Mouse (Mus musculus) right cerebral cortex, adult 2 months (tissue): ENCODE results near the gene Crhr2.

Experiments used
- DNase-seq, 2 experiments: peaks; one replicate each; pipeline ENCODE4 v3.0.0; 2021 to 2022; ENCODE audit warnings: low spot score in 2 of 2

Crhr2 gene

DNA sequence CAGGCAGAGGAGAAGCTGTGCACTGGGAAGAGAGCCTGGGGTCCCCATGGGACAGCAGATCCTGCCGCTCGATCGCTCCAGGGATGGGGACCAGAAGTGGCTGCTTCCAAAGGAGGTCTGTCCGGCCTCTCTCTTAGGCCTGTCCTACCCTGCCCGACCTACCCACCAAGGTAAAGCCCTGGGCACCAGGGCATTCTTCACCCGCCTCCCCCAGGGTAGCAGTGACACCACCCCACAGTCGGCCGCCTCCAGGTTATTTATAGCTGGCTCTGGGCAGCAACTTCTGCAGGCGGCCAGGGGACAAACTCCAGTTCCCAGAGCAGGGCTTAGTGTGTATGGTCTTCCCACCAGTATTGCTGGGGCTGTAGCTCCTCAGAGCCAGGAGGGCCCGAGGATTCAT is at the start of gene Crhr2:
TSS of gene Crhr2 (minus strand) at position 223 of the 400 bp plus-strand sequence.
- no peak for DNase-seq

DNA sequence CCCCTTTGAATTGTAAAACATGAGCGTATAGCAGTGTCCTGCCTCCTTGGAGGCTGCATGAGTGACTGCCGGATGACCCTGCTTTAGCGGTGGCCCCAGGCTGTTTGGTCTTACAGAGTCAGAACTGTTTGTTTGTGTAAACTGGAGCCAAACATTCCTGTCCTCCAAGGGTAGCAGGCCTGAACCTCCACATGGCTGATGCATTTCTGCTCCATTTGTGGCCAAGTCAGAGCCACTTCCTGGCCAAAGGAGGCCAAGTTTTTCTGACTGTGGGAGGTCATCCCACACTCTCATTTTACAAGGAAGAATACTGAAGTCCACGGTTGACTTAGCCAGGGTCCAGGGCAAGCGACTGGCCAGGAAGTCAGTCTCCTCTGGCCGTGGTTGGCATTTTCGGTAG is 46.7 kb upstream of the Crhr2 start:
- DNase-seq = no peak

DNA sequence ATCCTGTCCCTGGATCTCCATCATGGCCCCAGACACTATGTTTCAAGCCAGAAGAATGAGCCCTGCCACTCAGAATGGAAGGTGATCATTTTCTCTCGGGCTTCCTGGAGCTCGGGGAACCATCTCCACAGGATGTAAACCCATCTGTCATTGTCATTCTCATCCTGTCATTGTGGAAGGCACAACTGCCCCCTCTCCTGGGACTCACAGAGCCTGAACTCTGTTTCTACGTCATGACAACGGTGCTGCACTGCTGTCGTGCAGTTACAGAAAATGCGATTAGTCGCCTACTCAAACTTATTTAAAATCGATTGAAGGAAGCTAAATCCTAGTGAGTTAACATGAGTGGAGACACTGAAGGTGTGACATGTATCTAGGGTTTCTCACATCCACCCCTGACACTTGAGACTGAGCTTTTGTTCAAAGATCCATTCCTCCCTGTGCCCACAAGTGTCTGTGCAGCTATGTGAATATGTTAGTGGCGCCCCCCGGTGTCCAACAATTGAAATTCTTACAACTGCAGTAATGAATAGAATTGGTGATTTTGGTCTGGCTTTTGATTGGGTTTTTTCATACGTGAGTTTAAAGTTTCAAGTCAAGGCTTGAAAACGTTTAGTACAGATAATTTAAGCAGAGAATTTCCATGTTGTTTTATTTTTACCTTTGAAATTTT is 44.4 kb upstream of the Crhr2 start:
- peak in 1 of 2 experiments; percentile 47 for DNase-seq

DNA sequence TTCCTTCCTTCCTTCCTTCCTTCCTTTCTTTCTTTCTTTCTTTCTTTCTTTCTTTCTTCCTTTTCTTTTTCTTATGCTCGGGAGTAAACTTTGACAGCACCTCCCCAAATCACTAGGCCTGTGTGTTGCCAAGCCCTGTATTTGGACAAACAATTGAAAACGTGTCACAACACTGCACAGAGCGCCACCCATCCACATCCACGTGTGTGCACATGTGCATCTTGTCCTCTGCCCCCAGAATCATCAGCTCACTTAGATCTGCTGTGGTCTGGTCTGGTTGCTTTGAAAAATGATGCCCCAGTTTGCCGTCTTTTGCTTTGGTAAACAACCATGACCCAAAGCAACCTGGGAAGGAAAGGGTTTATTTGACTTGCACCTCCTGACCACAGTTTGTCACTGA is 43.1 kb upstream of the Crhr2 start:
- no peak for DNase-seq

DNA sequence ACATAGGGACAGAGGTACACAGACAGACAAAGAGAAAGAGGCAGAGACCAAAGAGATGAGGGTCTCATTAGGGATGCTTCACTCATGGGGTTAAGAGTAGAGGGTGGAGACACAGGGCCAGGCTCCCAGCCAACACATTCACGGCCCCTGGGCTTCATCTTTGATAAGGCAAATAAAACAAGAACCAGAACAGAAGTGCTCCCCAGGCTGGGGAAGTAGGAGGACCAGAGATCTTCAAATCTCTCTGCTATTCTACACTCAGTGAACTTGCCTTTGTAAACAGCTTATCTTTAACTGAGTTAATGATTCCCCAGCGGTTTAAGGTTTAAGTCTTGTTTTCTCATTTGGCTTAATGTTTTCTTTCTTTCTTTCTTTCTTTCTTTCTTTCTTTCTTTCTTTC is 42.6 kb upstream of the Crhr2 start:
- no peak for DNase-seq

DNA sequence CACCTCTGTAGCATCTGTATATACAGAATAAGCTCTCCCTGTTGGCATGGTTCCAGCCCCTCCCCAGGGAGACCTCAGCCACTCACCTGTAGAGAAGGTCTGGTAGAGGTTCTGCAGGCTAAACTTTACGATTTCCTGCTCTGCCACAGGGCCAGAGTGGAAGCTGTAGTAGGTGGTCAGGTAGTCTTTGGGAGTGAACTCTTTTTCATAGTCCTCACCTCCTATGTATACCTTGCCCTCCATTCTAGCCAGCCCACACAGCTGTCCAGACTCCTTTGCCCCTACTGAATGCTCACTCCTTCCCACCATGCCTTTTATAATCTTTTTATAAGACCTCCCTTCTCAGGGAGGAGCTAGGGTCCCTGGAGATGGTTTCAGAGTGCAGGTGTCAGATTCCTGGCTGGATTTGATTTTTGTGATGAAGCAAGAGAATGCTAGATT is 41.9 kb upstream of the Crhr2 start, which contains the start of gene Inmt:
TSS of gene Inmt (minus strand) at position 303 of the 441 bp plus-strand sequence.
- DNase-seq = no peak

DNA sequence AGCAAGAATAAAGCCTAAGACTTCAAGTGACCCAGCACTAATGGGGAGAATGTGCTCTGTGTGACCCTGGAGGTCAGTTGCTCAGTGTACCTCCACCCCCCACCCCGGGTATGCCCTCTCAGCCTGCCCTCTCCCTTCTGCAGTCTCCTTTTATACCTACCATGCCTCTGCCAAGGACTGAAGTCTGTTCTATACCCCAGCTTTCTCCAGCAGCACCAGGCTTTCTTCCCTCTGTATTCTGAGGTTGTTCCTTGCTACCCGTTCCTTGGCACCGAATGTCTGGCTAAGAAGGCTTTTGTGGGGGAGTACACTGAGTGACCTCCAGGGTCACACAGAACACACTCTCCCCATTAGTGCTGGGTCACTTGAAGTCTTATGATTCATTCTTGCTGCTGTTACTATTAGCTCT is 41.1 kb upstream of the Crhr2 start:
- DNase-seq = no peak

DNA sequence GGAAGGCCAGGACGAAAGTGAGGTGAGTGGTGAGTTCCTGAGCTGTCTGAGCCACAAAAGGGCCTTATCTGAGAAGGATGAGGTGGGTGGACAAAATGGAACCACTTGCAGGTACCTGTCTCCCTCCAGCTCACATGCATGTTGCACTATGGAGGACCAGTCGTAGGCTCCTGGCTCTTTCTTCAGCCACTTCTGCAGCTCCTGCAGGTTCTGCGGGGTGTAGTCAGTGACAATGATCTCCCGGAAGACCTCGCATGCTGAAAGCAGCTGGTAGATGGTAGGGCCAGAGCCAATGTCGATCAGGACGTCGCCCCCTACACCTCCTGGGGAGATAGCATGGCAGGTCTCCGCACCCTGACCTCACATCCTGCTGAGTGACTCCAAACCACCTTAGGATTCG is 40.4 kb upstream of the Crhr2 start:
- DNase-seq = no peak

DNA sequence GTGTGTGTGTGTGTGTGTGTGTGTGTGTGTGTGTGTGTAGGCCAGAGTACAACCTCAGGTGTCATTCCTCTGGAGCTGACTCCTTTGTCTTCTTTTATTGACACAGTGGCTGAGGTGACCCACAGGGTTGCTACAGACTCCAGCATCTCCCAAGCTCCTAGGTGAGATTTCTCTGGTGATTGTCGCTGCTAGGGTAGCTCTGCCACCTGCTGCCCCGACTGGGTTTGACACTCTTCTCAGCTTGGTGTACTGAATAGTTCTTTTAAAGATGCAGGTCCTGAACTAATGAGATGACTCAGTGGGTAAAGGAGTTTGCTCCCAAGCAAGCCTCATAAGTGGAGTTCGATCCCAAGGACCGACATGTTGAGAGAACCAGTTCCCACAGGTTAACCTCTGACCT is 38.8 kb upstream of the Crhr2 start:
- peak in 1 of 2 experiments; percentile 10 for DNase-seq

DNA sequence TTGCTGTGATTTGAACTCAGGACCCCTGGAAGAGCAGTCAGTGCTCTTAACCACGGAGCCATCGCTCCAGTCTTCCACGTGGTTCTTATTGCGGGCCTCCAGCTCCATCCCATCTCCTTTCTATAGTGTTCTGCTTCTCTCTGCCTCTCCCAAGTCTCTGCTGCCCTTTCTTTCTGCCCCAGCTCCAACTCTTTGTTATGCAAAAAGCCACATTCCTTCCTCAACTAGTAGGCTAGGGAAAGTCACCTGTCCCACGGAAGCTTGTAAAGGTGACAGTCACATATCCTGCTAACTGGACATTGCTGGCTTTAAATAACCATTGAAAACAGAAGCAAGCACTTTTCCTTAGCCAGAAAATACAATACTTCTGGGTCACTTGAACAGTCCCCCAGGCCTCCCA is 37.0 kb upstream of the Crhr2 start:
- no peak for DNase-seq

DNA sequence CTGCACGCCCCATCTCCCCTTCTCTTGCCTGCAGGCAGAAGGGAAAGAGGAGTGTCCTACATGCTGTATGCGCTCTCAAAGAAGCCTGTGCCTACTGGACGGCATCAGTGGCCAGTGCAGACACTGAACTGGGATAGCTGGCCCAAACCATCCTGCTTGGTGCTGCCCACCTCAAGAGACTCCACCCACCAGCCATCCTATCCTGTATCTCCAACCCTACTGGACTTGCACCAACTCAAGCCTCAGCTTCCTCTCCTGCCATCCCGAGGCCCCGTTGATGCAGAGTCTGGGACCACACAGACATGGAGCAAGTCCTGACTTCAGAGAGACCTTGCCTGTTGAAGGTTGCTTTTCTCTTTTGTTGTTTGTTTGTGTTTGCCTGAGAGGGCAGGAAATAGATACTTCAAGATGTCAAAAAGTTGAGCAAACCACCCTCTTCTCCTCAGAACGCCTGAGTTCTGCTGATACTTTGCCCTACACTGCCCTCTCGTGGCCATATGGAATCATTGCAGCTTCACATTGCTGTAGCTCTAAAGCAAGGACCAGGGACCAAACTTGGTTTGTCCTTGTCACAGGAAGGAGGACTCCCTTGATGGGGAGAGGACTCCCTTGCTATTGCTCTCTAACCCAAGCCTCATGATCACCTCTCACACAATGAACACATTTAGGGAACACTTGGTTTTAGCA is 34.1 kb upstream of the Crhr2 start:
- DNase-seq = peak; percentile 80 to 85

DNA sequence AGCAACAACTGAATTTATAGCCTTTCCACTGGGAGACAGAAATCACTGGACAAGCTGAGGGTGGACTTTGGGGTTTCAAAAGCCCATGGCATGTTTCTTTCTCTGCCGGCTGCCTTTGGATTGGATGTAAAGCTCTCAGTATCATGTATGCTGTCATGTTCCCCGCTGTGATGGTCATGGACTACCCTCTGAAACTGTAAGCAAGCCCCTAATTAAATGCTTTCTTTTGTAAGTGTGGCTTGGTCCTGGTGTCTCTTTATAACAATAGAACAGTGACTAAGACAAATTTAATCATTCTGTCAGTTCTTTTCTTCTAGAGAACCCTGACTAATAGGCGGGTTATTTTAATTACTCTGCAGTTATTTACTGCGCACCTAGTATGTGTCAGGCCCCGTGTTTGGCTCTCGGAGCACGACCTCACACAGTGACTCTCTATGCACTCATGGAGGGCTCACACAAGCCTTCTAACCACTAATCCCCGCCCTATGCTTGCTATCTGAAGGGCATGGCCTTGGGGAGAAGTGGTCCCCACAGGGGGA is 30.3 kb upstream of the Crhr2 start:
- no peak for DNase-seq

DNA sequence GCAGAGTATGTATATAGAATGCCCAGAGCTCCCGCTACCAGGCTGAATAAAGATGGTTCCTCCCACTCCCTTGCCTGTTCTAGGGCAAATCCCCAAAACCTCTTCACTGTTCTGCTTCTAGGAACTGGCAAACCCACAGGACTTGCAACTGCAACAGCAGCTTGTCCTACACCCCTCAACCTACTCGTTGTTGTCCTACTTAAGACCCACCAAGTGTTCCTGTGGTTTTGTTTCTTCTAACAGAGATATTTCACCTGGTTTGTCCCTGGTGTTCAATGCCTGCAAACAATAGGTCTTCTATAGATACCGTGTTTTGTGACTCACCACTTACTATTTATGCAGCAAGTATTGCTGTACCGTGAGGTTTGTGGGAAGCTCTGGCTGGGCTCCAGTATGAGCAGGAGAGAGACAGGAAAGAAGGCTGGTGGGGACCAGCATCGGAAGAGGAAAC is 28.5 kb upstream of the Crhr2 start:
- peak; percentile 78 to 83 for DNase-seq

DNA sequence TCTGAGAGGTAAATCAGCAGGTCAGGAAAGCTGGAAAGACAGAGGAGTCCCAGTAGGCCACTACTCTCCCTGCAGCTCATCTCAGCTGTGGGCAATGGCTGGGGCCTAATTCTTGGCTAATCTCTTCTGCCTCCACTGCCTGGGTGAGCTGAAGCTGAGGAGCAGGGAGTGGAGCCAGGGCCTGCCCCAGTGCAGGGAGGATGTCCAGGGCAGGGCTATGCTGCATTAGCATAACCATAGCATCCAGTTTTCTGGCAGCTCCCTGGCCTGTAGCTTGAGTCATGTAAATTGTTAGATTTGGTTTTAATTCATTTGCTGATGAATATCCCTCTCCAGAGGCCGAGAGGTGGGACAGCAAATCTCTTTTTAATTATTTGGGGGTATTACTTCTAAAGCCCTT is 26.4 kb upstream of the Crhr2 start:
- DNase-seq = no peak

DNA sequence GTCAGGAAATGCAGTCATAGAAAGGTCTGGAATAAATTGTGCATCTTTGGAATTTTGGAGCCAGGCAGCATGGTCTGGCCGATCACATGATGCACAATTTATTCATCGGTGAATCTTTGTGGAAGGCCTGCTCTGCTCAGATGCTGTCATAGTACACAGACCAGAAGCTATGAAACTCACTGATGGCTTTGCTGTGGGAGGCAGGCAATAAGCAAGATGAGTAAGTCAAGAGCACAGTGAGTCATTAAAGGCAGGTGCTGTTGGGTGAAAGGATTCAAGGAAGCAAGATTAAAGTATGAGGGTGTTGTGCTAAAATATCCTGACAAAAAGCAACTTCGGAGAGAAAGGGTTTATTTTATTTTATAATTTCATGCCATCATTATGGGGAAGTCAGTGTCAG is 19.4 kb upstream of the Crhr2 start:
- DNase-seq = peak; percentile 18 to 31

DNA sequence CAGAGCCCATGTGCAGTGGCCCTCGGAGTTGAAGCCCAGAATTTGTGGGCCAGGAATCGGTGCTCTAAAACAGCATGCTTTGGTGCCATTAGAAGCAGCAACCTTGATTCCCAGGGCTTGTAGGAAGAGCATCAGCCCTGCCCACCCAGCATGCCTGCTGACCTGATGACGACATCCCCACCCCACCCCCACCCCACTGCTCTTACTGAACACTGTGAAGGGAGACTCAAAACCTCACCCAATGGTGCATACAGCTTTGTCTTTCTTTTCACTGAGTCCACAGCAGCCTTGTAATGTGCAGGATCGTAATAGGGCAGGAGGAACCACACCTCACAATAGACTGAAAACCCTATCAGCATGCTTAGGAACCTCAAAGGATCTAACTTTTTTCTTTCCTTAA is 13.3 kb upstream of the Crhr2 start:
- DNase-seq = no peak

DNA sequence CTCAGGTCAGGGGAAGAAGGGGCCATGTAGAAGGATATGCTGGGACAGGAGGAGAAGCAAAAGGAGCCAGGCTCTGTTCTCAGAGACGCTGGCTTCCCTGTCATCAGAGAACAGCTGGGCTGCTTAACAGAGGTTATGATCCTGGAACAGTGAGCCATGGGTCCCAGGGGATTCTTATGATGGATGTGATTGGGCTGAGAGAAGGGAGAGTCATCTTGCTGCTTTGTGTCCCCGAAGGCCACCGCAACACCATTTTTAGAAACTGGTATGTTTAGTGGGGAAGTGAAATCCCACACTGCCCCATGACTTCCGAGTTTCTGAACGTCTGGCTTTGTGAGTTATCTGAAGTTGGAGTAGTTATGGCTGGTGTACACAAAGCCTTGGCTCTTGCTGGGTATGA is 12.5 kb upstream of the Crhr2 start:
- DNase-seq = no peak

DNA sequence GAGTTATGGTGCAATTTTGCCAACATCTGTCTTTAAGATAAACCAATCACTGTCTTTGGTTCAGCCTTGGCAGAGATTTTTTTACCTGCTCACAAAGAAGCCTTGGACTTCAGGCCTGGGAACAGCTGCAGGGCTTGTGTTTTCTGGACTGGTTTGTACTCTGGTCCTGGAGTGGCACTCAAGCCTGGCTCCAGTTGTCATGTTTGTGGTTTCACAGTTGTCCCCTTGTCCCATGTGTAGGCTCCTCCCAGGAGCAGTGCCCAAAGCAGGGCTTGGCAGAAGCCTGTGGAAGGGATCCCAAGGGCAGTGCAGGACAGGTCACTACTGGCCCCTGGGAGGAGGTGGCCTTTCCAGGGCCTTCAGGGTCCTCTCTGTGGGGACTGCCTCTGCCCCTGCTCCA is 5.5 kb upstream of the Crhr2 start:
- DNase-seq = no peak

DNA sequence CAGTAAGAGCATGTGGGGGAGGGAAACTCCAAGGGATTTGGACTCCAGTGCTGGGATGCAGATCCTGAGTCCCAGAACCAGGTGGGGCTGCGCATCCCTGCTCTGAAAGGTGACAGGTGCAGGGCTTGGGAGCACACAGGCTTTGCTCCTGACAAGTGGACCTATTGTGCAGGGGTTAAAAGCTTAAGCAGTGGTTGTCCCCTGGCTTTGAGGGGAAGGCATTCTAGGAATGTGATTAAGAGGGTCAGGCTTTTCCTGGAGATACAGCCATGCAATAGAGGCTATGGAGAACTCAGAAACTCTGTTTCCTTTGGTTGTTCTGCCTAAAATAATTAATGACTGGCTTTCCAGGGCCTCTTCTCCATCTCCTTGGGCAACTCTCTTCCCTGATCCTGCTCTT is 609 bp upstream of the Crhr2 start:
- DNase-seq = no peak

DNA sequence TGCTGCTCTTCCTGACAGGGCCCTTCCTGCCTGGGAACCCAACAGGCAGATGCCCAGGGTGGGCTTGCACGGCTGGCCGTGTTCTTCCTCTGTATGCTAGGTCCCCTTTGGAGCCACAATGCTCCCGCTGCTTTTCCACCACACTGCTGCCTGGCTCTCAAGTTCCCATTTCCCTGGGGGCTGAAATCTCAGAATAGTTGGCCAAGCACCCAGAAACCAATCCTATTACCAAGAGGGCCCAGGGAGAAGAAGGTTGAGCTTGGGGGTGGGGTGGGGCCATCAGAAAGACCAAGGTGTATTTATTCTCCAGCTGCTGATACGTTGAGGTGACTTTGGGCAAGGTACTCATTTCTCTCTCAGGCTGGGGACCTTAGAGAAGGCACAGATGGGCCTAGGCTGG is 1.5 kb downstream of the Crhr2 start:
- no peak for DNase-seq

DNA sequence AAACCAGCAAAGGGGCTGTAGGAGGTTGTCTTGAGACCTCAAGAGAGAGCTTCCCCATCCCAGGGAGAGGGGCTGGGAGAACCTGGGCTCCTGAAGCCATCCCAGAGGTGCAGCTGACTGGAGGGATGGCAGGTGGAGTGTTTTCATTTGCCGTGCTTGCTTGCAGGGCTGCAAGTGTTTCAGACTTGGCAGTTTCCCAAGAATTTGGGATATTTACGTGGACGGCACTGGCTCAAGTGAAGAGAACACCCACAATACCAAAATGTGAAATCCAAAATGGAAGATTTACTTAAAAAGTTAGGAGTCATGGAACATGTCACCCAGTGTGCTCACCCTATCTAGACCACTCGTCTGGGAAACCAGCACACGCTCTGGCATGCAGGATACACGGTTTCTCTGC is 2.2 kb downstream of the Crhr2 start:
- DNase-seq = no peak

DNA sequence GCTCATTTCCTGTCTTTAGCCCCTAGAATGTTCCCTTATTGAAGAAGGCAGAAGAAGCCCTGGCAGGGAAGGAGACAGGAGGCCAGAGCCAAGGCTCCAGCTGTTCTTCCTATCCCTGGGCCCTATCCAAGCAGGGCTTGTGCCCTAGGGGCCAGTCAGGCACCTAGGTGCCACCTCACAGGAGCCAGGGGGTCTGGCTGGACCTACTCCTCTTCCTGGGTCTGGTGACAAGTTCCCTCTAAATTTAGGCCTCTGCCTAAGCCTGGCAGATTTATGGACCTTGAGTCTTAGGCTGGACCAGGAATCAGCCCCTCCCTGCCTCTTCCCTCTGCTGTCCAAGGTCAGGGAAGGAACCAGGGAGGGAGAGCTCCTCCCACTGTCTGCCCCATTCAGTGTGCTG is 4.4 kb downstream of the Crhr2 start:
- DNase-seq = no peak

DNA sequence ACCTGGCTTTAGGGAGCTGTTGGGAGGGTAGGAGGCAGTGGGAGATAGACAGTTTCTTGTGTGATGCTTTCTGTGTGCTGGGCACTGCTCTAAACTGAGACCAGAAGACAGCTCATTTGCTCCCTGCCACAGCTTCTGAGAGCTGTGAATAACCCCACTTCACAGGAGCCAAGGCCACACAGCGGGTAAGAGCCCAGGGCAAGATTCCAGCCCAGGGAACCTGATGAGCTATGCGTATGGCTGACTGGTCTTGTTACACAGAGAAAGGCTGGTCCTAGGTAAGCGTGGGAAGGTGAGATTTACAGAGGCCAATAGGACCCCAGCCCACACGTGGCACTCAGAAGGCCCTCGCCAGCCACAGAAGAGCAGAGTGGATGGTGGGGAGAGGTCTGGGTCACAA is 6.2 kb downstream of the Crhr2 start:
- DNase-seq = no peak
